Mouse (Mus musculus) neural tube, embryonic 13.5 days (tissue): ENCODE measurements around the gene Olfr159. TPM values are rescaled to one million over a fixed set of nuclear protein-coding genes. Genes with fewer than 3 reads are reported as not detected.
A peak's percentile ranks its signal among the peaks of the same experiment; 100 is the strongest.

Experiments
- ATAC-seq: fragments of 200-750 bp; cut with Nextera tagmentation; 2 replicates; pipeline ENCODE4 v1.8.0; 2017; ENCODE audit warnings: low read depth, mild to moderate bottlenecking, moderate TSS enrichment, moderate library complexity
- H3K27ac ChIP-seq: fragments of 300-500 bp; sonication (generic); replicated peaks from 2 replicates; pipeline ENCODE4 v1.5.1; 2015; ENCODE audit warnings: moderate library complexity, mild to moderate bottlenecking, inconsistent platforms
- H3K27me3 ChIP-seq: fragments of 300-500 bp; sonication (generic); 2 replicates; pipeline ENCODE4 v1.6.1; 2015; ENCODE audit warnings: mild to moderate bottlenecking, inconsistent platforms
- H3K36me3 ChIP-seq: fragments of 300-500 bp; sonication (generic); 2 replicates; pipeline ENCODE4 v1.6.1; 2015; ENCODE audit warnings: mild to moderate bottlenecking, inconsistent platforms
- H3K4me1 ChIP-seq: fragments of 300-500 bp; sonication (generic); replicated peaks from 2 replicates; pipeline ENCODE4 v1.6.1; 2015; ENCODE audit warnings: inconsistent platforms
- H3K4me2 ChIP-seq: fragments of 300-500 bp; sonication (generic); 2 replicates; pipeline ENCODE4 v1.6.1; 2015; ENCODE audit warnings: inconsistent platforms, mild to moderate bottlenecking, moderate library complexity
- H3K4me3 ChIP-seq: fragments of 300-500 bp; sonication (generic); 2 replicates; pipeline ENCODE4 v1.5.1; 2015; ENCODE audit warnings: mild to moderate bottlenecking, inconsistent platforms
- H3K9ac ChIP-seq: fragments of 300-500 bp; sonication (generic); 2 replicates; pipeline ENCODE4 v1.6.1; 2015; ENCODE audit warnings: moderate library complexity, mild to moderate bottlenecking, inconsistent platforms
- H3K9me3 ChIP-seq: fragments of 300-500 bp; sonication (generic); 2 replicates; pipeline ENCODE4 v1.6.1; 2016; ENCODE audit warnings: inconsistent platforms
- WGBS: fragments of 180-500 bp; shearing (Covaris S2); methylation state at CpG from one replicate; pipeline ENCODE4 v1.1.7; 2015; 5-methylcytosine and 5-hydroxymethylcytosine counted together
- polyA plus RNA-seq: library from polyadenylated mRNA; unstranded; fragments of >200 nt; fragmentation: Nextera tagmentation; extraction: Ambion mirVana; gene quantifications from 2 replicates; pipeline ENCODE4 v1.2.1, GENCODE M21; 2015

Gene Olfr159
- polyA plus RNA-seq, 1 experiment from 2014 or later, result not detected

DNA sequence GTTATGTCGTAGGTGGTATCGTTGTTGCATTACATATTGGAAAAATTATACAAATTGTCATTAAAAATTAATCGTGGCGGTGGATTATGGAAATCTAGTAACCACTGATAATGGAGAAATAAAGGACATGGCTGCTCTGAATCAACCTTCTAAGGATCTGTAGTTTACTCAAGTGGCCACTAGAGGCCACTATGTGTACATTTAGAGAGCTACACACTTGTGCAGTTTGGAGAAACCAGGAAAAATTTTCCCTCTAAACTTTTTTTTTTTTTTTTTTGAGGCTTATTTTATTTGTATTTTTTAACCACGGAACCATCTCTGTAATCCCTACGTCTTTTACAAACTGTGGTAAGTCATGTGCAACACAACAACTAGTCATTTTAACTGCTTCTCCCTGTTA lies 25.6 kb downstream of the Olfr159 start:
- ATAC-seq, result no peak
- WGBS, result 17% methylated on average over 6 of the region's 6 CpGs

DNA sequence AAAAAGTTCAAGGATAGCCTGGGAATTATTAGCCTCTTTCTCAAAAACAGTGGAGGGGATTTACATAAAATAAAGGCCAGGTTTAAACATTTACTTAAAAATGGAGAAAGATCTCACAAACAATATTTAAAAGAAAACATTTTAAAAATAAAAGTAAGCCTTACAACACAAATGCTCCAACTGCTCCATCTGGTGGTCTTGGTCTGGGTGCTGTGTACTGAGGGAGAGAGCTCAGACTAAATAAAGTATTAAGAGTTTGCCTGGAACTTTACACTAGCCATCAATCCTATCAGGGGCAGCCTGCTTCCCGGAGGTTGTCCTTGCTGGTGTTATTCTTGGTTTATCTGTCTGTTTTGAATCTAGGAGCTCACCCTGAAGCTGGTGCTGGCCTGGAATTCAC lies 27.7 kb downstream of the Olfr159 start:
- Histone ChIP-seq H3K9me3 (no peaks in the 10 kb centered on the region), H3K9ac (no peak overlapping the region)
- 43% methylated on average over 1 of the region's 1 CpGs for WGBS

More for the DNA sequence above, 25.6 kb downstream of the Olfr159 start:
- Histone ChIP-seq H3K4me2 (no peak overlapping the region), H3K9ac (no peak overlapping the region), H3K4me1 (no peaks in the 10 kb centered on the region), H3K9me3 (no peaks in the 10 kb centered on the region), H3K36me3 (no peaks in the 10 kb centered on the region), H3K4me3 (no peak overlapping the region), H3K27ac (no peak overlapping the region), H3K27me3 (no peaks in the 10 kb centered on the region)

DNA sequence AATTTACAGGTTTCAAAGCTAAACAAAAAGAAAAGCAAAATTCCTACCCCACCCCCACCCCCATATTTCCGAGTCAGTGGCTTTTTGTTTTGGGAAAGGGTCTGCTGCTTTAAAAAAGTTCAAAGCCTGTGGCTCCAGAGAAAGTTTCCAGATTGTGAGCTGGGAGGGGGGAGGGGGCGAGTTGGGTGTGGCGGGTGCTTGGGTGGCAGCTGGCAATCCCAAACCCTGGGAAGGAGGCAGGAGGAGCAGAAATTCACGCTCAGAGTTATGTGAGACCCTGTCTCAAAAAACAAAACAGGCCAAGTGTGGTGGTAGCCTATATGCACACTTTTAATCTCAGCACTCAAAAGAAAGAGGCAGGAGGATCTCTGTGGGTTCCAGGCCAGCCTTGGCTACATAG lies 28.2 kb downstream of the Olfr159 start:
- no peak overlapping the region for H3K9ac ChIP-seq
- H3K4me2 ChIP-seq, result no peak overlapping the region
- ATAC-seq, result no peak
- H3K4me1 ChIP-seq, result no peaks in the 10 kb centered on the region
- 23% methylated on average over 4 of the region's 4 CpGs for WGBS
- no peaks in the 10 kb centered on the region for H3K27me3 ChIP-seq
- no peaks in the 10 kb centered on the region for H3K9me3 ChIP-seq
- H3K4me3 ChIP-seq, result no peak overlapping the region
- no peaks in the 10 kb centered on the region for H3K36me3 ChIP-seq
- H3K27ac ChIP-seq, result no peak overlapping the region

More for the DNA sequence above, 27.7 kb downstream of the Olfr159 start:
- Histone ChIP-seq H3K4me2 (no peak overlapping the region), H3K4me1 (no peaks in the 10 kb centered on the region), H3K36me3 (no peaks in the 10 kb centered on the region), H3K27me3 (no peaks in the 10 kb centered on the region), H3K4me3 (no peak overlapping the region), H3K27ac (no peak overlapping the region)
- ATAC-seq, result no peak

DNA sequence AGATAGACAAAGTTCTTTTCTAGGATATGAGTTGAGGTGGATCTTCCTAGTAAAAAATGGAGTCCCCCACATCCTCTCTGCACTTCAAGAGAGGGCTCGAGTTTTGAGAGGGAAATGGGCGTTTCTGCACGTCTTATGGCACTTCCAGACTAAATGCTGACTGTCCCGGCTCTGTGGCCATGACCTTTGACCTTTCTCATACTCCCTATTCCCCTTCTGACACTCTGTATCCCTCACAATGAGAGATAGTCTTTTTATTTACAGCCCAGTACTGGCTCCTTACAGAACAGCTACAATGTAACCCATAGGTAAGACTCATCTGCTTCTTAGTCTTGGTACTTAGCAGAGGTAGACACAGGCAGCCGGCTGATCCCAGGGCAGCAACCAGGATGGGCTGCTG lies 29.3 kb downstream of the Olfr159 start:
- Histone ChIP-seq H3K36me3 (no peaks in the 10 kb centered on the region), H3K9ac (no peak overlapping the region), H3K4me2 (no peak overlapping the region), H3K4me1 (no peaks in the 10 kb centered on the region), H3K9me3 (no peaks in the 10 kb centered on the region), H3K27ac (no peak overlapping the region), H3K4me3 (no peak overlapping the region), H3K27me3 (no peaks in the 10 kb centered on the region)
- ATAC-seq, result no peak
- 69% methylated on average over 5 of the region's 5 CpGs for WGBS

DNA sequence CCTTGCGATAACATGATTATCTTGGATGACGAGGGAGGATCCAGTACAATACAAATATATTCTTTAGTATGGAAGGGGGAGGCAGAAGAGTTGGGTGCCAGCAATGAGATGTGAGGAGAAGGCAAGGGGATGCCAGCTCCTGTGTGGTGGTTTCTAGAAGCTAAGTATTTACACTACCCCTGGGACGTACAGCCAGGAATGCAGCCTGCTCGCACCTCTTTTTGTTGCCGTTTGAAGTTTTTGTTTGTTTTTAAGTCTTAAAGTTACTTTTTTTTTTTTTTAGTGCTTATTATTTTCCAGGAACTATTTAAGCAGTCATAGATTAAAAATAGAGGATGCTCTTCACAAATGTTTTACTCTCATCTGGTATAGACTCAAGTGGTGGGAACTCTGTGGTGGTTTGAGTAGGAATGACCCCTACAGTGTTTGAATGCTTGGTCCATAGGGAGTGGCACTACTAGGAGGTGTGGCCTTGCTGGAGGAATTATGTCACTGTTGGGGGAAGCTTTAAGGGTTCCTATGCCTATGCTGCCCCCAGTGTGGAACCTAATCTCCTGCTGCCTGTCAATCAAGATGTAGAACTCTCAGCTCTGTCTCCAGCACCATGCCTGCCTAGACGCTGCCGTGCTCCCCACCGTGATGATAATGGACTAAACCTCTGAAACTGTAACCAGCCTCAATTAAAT lies 31.7 kb downstream of the Olfr159 start:
- Histone ChIP-seq H3K27me3 (no peaks in the 10 kb centered on the region), H3K27ac (no peak overlapping the region), H3K9ac (no peak overlapping the region), H3K4me3 (no peak overlapping the region), H3K9me3 (no peaks in the 10 kb centered on the region), H3K4me1 (no peaks in the 10 kb centered on the region), H3K4me2 (no peak overlapping the region), H3K36me3 (no peaks in the 10 kb centered on the region)
- WGBS, result 76% methylated on average over 8 of the region's 8 CpGs
- ATAC-seq, result no peak

DNA sequence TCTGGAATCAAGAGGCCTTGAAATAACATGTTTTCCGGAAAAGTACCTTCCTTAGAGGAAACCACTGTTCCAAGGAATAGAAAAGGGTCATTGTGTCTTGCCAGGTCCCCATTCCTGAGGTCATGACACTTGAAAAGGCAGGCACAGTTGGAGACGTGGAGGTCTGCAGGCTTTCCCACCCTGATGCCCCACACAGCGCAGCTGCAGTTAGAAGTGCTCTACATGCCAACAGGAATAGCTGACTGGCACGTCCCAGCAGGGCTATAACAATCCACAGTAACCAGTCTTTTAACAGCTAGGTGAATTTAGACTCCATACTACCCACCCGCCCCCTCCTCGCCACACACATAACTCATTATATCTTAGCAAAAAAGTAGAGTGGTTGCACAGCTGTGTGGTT lies 33.7 kb downstream of the Olfr159 start:
- Histone ChIP-seq H3K27me3 (no peaks in the 10 kb centered on the region), H3K4me3 (no peak overlapping the region), H3K9ac (no peak overlapping the region), H3K36me3 (no peaks in the 10 kb centered on the region), H3K9me3 (no peaks in the 10 kb centered on the region), H3K4me2 (no peak overlapping the region), H3K27ac (no peak overlapping the region), H3K4me1 (no peaks in the 10 kb centered on the region)
- no peak for ATAC-seq
- WGBS, result 61% methylated on average over 6 of the region's 6 CpGs

DNA sequence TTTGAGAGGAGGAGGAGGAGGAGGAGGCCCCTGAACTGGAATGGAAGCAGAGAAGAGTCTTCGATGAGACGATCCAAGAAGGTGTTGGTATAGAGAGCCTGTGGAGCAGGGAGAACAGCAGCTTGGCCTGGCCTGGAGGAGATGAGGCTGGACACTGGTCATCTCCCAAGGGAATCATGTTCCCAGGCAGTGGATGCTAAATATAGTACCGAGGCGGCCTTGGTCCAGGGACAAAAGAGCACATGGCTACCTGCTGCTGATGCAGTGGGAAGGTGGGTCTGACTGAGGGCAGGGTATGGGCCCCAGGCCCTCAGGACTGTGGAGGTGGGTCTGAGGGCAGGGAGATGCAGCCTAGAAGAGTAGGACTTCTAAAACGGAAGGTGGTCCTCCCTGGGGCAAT lies 37.6 kb downstream of the Olfr159 start:
- Histone ChIP-seq H3K4me2 (no peak overlapping the region), H3K36me3 (no peaks in the 10 kb centered on the region), H3K4me1 (peaks cover 6% of the 10 kb centered on the region; the same call in 1 of the 2 replicates), H3K9me3 (no peaks in the 10 kb centered on the region), H3K9ac (no peak overlapping the region), H3K27me3 (no peaks in the 10 kb centered on the region), H3K4me3 (no peak overlapping the region), H3K27ac (no peak overlapping the region)
- no peak for ATAC-seq
- WGBS, result 86% methylated on average over 5 of the region's 5 CpGs

DNA sequence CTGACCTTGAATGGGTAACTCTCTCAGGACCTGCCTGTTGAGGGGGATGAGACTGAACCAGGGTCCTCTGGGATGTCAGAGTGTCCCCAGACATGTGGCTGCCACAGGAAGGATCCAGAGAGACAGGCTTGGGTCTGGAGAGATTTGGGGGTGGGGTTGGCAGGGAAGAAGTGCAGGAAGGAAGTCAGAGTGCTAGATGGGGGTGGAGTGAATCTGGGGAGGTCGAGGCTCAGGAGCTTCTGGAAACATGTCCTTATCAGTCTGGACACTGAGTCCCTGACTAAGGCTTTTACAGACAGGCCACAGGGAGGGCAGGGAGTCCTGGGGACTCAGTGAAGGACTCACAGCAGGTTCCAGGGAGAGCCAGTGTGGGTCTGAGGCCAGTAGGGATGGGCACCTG lies 38.6 kb downstream of the Olfr159 start:
- Histone ChIP-seq H3K9ac (no peak overlapping the region), H3K27me3 (no peaks in the 10 kb centered on the region), H3K9me3 (no peaks in the 10 kb centered on the region), H3K27ac (no peak overlapping the region), H3K4me2 (no peak overlapping the region), H3K36me3 (no peaks in the 10 kb centered on the region), H3K4me3 (no peak overlapping the region), H3K4me1 (peaks cover 8% of the 10 kb centered on the region; the same call in 1 of the 2 replicates)
- 42% methylated on average over 1 of the region's 1 CpGs for WGBS
- ATAC-seq, result no peak

DNA sequence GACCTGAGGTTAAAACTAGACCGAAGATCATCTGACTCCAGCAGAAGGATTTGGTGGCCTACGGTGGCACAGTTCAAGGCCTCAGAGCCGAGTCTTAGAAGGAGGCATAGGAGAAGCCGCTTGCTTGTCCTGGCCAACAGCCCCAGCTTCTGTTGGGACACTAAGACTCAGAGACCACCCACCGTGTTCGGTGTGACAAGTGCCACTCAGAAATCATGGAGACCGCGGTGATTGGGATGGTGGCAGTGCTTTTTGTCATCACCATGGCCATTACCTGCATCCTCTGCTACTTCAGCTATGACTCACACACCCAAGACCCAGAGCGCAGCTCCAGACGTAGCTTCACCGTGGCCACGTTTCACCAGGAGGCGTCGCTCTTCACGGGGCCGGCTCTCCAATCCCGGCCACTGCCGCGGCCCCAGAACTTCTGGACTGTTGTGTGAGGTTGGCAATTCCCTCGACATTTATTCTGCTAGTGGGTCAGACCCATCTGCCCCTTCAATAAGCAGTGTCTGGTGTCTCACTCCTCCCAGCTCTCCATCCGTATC lies 40.0 kb downstream of the Olfr159 start:
- Histone ChIP-seq H3K27me3 (no peaks in the 10 kb centered on the region), H3K9ac (no peak overlapping the region), H3K36me3 (no peaks in the 10 kb centered on the region), H3K27ac (no peak overlapping the region), H3K4me1 (peaks cover 8% of the 10 kb centered on the region; the same call in 1 of the 2 replicates), H3K4me3 (no peak overlapping the region), H3K4me2 (no peak overlapping the region), H3K9me3 (no peaks in the 10 kb centered on the region)
- ATAC-seq, result no peak
- WGBS, result 70% methylated on average over 21 of the region's 21 CpGs

DNA sequence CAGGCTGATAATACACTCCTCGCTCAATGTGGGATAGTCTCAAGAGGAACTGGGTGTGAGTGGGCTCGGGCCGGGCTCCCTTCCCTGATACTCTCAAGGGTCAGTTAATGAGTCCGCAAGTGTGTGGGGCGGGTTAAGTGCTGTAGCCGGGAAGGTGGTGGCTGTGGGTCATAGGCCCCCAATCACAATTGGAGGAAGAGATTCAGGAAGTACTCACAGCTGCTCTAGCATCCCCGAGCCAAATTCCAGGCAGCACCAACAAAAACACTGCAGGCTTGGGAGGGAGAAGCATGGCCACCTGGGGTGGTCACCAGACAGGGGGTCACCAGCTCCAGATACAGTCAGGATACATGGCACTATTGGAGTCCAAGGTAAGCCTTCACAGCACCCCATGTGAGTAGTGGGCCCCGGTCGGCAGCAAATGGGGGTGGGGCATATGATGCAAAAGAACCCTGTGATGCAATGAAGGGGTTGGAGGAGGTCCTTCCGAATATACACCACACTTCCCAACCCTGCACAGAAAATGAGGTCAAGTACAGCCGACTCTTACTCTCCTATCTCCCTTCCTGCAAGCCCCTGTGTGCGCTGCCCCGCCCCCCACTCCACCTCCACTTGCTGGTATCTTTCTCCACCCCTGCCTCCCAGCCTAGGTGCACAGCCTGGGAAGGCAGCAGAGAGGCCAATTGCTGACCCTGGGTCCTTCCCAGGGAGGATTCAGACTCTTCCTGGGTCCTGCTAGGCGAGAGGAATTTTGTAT lies 40.8 kb downstream of the Olfr159 start, which contains the start of gene Spaar:
Gene Spaar (plus strand): TSS at position 241 of the 757 bp plus-strand sequence.
- ATAC-seq, result no peak
- peaks cover 8% of the 10 kb centered on the region; the same call in 1 of the 2 replicates for H3K4me1 ChIP-seq

DNA sequence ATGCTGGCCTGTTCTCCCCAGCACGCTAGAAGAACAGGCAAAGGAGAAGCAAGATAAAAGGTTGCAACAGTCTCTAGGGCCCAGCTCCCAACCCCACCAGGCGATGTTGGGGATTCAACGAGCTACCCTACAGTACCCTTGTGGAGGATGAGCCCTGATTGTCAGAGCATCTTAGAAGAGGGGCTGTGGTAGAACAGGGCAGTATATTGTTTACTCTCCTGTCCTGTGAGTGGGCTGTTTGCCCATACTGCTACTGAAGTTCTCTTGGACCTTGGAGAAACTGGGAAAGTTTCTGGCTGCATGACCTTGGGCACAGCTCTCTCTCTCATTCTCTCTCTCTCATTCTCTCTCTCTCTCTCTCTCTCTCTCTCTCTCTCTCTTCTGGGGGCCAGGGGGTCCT lies 41.7 kb downstream of the Olfr159 start:
- H3K36me3 ChIP-seq, result no peaks in the 10 kb centered on the region
- no peaks in the 10 kb centered on the region for H3K27me3 ChIP-seq
- H3K27ac ChIP-seq, result no peak overlapping the region
- H3K4me3 ChIP-seq, result no peak overlapping the region
- 83% methylated on average over 3 of the region's 3 CpGs for WGBS
- no peaks in the 10 kb centered on the region for H3K9me3 ChIP-seq
- no peak overlapping the region for H3K4me2 ChIP-seq
- no peak for ATAC-seq
- peaks cover 8% of the 10 kb centered on the region; the same call in 1 of the 2 replicates for H3K4me1 ChIP-seq
- H3K9ac ChIP-seq, result no peak overlapping the region

More for the DNA sequence above, 40.8 kb downstream of the Olfr159 start, which contains the start of gene Spaar:
- Histone ChIP-seq H3K4me2 (no peak within 1 kb of the TSS), H3K4me3 (no peak within 1 kb of the TSS), H3K27ac (no peak within 1 kb of the TSS), H3K36me3 (no peaks in the 10 kb centered on the region), H3K9ac (no peak within 1 kb of the TSS), H3K27me3 (no peaks in the 10 kb centered on the region), H3K9me3 (no peaks in the 10 kb centered on the region)
- 63% methylated on average over 14 of the region's 14 CpGs for WGBS

DNA sequence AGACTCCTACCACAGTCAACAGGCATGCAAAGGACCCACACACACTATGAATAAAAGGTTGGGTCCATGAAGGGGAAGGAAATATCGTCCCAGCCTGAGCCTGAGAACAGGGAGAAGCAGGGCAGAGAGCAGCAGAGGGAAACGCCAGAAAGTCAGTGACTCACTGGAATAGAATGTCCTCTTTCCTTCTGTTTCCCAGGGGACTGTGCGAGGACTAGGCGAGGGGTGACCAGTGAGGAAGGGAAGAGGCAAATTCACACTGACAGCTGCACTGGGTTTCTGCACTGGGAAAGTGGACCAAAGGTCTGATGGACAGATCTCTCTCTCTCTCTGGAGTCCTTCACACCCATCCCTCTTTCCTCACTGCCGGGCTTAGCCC lies 42.2 kb downstream of the Olfr159 start:
- Histone ChIP-seq H3K27ac (0 out of 2 replicates have a peak overlapping the region, but pooled peaks have one; percentile 5), H3K9ac (no peak overlapping the region), H3K9me3 (no peaks in the 10 kb centered on the region), H3K27me3 (no peaks in the 10 kb centered on the region), H3K4me2 (no peak overlapping the region), H3K4me1 (peaks cover 8% of the 10 kb centered on the region; the same call in 1 of the 2 replicates), H3K36me3 (no peaks in the 10 kb centered on the region), H3K4me3 (no peak overlapping the region)
- no peak for ATAC-seq
- WGBS, result 73% methylated on average over 5 of the region's 5 CpGs
